Mouse (Mus musculus) frontal cortex, postnatal 14 days (tissue): ENCODE results near the gene Inpp4a.

ENCODE experiments used
- DNase-seq, 2 experiments: peaks; one replicate each; pipeline ENCODE4 v3.0.0; 2022; ENCODE audit warnings: low spot score in 2 of 2

Gene Inpp4a

DNA sequence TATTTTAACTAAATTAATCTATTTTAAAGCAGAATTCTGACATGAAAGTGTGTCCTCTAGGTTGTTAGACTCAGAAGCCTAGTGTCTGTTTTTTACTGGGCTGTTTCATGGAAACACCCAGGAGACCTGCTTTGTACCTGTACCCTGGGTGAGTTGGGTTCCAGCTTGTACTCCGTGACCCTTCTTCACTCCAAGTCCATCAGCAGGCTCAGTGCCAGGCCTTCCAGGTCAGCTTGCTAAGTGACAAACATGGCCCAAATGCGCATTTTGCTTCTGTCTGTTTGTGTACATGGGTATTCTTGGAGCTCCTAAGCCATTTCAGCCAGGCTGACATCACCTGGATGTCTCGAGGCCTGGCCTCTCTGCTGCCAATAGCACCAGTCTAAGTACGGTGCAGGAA, 23.5 kb downstream of the Inpp4a start:
- DNase-seq: no peak

DNA sequence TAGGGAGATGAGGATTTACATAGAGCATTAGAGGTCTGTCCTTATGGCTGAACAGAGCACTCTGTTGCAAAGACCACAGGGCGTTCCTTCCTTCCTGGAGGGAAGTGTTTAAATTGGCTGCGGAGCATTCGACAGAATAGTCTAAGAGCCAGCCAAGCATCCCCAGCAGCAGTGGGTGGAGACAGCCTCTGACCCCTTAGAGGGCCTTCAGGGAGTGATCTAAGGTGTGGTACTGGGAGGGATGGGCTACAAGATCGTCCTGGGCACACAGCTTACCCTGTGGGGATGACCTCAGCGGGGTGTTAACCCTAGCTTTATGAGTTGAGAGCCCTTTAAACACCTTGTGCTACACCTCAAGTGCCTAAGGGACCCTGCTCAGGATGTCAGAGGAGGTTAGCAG, 24.9 kb downstream of the Inpp4a start:
- no peak for DNase-seq

DNA sequence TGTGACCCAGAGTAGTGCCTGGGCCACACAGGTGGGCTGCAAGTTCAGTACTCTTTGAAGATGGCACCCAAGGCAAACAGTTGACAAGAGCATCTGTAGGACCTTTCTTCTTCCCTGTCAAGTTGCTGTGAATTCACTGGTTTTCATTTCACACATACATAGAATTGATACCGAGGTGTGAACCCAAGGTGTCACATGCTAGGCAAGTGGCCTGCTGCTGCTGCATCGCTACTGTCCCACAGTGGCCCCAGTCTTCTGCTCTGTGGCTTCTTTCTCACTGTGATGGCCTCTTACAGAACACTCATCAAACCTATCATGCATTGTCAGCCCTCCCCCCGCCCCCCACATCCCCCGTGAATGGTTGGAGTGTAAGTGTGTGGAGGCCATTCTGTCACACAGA, 27.6 kb downstream of the Inpp4a start:
- DNase-seq: no peak

DNA sequence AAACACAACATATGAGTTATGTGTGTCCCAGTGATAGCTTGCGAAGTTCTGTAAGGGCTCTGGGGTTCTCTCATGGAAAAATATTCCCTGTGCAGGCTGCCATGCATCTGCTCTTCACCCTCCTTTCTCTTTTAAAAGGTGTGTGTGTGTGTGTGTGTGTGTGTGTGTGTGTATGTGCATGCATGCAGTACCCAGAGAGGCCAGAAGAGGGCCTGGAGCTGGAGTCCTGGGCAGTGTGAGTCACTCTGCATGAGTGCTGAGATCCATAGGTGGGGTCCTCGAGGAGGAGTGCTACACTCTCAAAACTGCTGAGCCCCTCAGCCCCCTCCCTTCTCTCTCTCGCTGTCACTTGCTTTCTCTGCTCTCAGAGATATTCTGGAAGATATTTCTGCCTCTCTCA, 29.5 kb downstream of the Inpp4a start:
- DNase-seq: no peak

DNA sequence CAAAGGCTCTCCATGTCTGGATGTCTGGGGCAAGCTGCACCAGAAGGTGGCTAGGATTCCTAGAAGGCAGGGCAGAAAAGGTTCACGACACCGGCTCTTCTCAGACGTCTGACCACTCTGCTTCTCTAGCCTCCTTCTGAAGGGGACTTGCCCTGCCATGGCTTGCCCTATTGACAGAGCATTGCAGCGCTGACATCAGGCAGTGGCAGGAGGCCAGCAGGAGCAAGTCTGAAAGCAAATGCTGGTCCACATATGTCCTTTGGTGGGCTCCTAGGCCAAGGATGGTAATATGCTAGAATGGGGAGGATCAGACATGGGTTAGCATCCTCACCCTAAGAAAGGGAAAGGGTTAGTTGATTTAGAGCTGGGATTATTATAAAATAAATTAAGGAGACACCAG, 30.2 kb downstream of the Inpp4a start:
- DNase-seq: no peak

DNA sequence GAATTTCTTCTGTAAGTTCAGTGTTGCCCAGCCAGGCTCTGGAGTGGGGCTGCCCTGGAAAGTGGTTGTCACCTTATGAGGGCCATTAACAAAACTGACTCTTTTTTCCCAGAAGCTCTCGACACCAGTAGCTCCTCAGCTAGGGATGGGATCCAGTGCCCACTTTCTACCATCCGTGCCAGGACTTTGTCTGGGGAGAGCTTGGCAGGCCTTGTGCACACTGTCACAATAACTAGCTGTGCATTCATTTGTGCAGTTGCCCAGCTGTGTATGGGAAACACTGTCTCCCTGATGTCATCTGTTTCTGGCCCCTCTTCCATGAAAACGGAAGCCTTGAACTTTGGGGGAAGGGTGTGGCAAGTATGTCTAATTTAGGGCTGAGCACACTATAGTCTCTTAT, 33.1 kb downstream of the Inpp4a start:
- DNase-seq: no peak

DNA sequence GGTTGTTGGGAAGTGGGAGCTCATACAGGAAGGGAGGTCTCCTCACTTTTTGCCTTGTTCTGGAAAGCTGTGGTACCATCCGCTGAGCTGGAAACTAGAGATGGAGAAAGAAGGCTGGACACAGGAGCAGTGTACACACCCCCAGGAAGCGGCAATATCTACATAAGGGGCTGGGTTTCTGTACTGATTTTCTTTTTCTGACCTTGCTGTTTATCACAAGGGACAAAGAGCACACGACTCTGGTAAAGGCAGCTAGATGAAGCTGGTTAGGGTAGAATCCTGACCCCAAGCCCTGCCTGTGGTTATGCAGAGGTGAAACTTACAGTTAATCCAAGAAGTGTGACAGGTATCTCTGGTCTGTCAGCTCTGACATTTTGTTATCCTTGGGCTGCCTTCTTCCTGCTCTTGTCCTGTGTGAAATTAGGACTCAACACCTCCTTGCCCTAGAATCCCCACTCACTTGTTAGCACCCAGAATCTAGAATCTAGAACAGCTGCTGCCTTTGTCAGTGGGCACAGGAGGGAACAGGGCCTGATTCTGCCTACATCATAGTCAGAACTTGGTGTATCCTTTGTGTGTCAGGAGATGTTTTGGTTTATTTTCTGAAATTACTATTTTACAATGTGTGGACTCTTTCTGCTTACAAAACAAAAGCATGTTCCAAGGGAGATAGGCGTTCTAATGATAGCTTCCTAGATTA, 34.2 kb downstream of the Inpp4a start:
- DNase-seq: no peak

DNA sequence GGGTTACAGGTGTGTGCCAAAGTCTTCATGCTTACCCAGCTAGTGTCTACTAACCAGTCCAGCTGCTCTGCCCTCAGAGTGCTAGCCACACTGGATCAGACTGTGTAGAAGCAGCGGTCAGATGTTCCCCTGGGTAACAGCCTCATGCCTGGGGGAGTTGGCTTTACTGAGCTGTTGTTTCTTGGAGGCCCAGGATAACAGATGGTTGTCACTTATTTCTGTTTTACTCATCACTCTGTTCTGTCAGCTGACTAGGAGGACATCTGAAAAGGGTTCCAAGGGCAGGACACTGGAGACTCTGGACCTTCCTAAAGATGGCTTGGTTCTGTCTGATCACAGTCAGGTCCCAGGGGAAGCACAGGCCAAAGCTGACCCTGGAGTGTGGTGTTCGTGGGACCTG, 36.4 kb downstream of the Inpp4a start:
- no peak for DNase-seq

DNA sequence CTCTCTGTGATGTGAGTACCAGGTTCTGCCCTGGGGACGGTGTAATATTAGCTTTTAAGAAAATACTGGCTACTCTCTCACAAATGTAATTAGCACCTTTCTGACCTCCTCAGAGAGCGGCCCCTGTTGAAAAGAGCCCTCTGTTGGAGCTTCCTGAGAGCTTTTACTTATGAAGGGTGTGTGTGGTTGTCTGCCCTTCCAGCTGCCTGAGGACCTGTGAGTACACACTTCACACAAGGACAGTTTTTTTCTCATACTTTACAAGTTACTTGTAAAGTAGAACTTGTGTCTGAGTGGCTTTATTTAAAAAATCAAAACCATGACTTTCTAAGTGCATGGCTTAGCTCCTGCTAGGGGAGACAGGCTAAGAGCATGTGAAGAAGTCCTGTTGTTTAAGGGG, 37.1 kb downstream of the Inpp4a start:
- no peak for DNase-seq

DNA sequence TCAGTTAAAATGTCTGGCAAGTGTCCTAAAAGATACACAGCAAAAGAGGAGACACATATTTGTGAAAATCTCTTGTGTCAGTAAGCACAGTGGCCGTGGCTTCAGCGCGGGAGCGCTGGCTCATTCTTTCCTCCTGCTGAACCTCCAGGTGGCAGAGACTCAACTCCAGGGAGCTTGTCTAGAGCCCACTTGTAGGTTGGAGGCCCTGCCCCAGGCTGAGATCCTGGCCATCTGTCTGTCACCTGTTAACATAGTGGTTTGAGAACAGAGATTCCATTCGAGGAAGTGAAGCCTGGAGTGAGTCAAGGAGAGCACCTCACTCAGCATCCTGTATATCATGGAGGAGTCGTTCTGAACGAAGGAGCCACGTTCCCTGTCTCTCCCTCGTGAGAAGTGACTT, 37.6 kb downstream of the Inpp4a start:
- no peak for DNase-seq

DNA sequence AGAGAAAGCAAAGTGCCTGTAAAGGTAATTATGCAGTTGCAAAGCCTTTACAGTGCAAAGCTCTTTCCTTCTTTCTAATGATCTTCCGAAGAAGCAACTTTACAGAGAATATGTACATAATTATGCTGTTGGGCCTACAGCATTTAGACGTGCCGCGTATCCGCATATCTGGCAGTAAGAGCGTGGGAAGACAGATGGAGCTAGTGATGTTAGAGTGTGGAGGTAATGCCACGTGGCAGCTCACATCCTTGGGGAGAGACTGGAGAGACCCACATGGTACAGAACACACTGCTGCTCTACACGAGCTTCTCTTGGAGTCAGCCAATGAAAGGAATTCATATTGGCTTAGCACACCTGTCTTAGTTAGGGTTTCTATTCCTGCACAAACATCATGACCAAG, 39.5 kb downstream of the Inpp4a start:
- no peak for DNase-seq

DNA sequence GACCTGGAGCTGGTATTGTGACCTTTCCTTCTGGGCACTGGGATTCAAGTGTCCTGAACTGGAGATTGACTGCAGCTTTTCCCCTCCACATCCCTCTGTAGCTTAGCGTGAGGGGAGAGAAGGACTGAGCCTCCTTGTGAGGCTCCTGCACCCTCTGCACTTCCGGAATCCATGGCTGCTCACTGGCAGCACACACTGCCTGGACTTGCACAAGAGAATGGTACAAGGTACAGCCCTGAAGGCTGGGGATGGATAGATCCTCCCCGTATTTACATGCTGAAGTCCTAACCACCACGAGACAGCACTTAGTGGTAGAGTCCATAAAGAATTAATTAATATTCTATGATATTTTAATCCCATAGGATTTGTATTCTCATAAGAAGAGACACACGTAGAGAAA, 41.7 kb downstream of the Inpp4a start:
- no peak for DNase-seq

DNA sequence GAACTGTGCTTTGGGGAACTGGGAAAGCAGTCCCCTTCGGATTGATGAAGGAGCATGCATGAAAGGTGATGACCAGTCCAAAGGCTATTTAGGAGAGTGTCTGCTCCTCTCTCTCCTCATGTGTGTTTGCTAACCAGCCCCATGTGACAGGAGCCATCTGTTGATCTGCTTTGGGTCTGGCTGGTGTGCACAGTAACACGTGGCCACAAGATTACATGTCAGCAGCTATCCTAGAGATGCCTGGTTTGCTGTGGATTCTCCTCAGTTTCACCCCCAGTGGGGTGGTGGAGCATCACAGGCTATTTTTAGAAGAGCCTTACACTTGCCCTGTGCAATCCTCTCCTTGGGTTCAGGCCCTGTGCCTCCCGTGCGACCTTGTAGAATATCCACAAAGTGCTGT, 42.2 kb downstream of the Inpp4a start:
- DNase-seq: no peak

DNA sequence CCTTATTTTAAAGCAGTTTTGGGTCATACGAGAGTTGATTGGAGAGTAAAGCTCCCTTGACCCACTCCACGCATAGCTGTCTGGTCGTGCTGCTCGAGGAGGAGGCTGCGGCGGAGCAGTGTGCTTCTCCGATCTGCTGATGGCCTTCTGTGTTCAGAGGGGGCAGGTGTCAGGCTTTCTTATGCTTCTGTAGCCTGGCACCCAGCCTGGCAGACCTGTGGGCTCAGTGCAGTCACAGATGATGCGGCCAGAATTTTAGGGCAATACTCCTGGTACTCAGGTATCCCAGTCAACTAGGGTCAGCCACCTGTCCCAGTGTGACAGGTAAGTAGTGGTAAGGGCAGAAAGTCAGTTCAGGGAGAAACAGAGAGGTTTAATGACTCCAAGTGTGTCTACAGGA, 42.9 kb downstream of the Inpp4a start:
- DNase-seq: no peak

DNA sequence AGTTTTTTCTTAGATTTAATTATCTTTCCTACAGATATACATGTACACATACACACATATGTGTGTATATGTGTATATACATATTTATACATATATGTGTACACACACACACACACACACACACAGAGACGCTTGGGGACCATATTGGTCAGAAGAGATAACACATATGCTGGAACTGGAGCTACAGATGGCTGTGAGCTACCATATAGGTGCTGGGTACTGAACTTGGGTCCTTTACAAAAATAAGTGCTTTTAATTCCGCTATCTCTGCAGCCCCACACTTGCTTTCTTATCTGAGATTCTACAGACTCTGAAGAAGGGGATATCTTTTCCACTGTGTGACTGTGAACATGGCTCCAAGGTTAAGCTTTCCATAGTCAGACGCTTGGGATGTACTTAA, 43.6 kb downstream of the Inpp4a start:
- no peak for DNase-seq

DNA sequence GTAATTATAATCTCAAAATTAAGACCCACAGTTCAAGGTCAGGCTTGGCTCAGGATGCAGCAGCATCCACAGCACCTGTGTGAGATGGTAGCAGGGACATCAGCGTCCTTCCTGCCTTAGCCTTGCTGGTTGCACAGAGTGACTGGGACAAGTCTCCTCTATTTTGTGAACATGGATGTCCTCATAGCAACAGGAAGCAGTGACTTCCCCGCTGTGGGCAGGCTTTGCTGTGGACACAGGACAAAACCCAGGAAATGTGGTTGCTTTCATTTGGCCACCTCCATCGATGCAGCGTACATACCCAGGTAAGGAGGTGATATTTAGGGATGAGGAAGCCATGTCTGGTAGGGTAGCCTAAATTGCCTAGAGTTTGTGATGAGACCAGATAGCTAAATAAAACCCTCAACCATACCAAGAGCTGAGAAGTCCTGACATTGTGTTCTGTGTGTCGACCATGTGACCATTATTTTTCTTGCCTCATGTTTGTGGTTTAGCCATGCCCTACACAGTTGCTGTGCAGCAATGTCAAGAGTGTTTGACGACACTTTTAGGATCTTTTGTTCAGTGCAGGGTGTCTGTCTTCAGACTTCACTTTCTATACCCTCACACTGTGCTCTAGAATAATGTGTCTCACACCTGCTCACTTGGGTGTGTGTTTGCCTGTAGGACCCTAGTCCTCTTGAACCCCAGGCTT, 44.7 kb downstream of the Inpp4a start:
- DNase-seq: no peak

DNA sequence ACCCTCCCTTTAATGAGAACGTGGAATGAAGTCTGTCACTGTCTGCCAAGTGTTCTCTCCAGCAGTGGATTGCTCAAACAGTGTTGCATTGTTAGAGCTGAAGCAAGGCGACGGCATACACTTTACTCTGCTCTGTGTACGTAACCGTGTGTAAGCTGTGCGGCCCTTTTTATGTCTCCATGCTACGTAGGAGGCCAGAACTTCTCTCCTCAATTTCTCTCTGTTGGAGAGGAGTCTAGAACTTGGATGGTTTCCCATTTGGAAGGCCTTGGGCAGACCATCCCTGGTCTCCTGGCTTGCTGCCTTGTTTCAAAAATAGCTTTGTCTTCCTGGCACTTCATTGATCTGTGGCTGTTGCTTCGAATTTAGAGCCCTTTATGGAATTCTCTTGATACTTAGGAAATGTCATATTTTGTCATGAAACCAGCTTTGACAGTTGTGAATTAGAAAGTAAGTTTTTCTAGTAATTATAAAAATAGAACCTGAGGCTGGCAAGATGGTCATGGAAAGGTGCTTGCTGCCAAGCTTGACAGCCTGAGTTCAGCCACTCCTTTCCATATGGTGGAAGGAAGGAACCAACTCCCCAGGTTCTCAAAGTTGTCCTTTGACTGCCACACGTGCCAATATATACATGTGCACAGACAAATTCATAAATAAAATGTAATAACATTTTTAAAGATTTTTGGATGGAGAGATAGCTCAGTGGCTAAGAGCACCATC, 47.9 kb downstream of the Inpp4a start:
- DNase-seq: no peak

DNA sequence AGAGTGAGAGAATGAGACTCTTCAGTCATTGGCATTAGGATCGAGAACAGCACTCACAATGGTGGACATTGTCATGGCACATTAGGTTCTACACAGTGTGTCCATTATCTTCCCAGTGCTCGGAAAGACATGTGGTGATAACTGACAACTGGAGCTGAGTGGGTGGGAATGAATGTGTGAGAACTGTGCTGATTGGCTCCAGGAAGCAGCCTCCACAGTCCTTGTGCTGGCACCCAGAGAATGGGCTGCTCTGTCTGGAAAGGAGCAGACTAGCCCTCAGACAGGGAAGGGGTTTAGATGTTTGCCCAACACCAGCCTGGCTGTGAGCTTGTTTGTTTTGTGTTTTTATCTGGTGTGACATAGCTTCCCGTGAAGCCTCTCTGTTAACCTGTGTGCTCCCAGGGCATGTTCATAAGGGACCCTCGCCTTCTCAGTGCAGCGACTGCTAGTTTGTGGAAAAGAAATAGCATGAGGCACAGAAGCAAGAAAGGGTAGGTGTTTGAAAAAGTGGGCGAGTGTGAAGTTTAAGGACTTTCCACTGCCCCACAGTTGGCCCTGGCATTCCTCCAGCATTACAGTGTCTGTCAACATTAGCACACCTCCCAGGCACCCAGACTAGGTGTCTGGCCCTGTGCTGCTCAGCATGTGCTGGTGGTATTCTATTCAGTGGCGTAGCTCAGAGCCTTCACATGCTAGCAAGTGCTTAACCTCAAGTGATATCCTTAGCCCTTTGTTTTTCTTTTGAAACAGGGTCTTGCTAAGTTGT, 51.4 kb downstream of the Inpp4a start:
- DNase-seq: peak; percentile 38 to 40

DNA sequence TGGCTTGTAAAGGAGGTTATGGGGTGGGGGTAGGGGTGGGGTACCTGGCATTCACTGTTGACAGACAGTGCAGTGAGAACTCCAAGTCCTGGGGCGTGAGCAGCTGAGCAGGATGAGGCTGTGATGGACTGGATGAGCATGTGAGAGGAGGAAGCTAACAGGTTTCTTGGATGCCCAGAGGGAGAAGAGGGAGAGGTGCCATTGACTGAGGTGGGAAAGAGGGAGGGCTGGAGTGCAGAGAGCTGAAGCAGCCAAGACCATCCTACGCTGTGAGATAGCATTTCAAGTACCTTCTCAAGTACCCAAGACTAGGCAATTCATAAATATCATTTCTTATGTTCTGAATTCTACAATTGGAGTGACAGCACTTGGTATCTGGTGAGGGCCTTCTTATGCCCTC, 52.3 kb downstream of the Inpp4a start:
- no peak for DNase-seq

DNA sequence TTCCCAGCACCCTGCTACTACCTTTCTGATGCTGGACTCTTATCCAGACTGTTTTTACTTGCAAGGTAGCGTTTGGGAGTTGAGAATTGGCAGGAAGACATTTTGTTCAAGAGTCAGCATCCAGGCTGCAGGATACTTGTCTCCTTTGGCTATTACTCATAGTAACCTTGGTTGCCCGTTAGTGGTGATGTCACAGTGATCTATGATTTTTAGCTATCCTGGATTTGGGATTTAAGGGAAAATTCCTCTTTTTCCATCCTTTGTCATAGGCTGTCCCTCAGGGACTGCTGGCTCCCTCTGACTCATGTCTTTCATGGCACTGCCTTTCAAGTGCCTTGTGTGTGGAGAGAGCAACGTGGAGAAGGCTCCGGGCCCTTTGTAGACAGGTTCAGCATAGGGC, 53.8 kb downstream of the Inpp4a start:
- DNase-seq: no peak

DNA sequence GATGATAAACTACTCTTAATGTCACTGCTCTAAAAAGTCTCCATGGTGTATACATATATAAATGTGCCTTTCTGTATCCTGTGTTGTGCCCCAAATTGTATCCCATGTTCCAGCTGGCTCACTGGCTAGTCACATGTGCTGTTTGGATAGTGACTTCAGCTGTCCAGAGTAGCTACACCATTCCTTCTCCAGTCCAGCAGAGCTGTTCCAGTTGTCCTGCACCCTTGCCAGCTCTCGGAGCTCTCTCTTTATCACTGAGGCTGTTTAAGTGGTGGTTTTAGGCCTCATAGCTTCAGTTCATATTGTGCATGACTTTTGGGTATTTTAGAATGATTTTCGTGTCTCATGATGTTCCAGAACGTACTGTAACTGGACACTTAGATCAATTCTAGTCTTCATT, 55.8 kb downstream of the Inpp4a start:
- DNase-seq: no peak

DNA sequence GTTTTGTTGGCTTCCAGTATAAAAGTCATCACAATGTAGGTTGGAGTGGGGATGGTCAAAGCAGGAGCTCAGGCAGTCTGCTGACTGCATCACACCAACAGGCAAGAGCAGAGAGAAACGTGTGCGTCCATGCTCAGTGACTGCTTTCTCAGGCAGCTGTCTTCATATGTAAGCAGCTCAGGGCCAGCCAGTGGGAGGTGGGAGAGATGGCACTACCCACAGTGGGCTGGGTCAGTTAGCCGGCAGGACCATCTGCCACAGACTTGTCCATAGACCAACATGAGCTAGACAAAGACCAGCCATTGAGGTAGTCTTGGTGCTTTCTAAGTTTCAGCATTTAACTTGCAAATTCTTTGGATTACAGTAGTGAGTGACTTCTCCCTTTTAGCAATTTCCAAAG, 56.6 kb downstream of the Inpp4a start:
- DNase-seq: no peak
